Mouse (Mus musculus) bone marrow macrophage, adult 2 months (primary cell): ENCODE data around the gene Rab11fip4.

Experiments used
- CTCF ChIP-seq: IDR thresholded peaks from 2 replicates; pipeline ENCODE4 v1.5.1; 2012; ENCODE audit warnings: low read depth, mild to moderate bottlenecking, low read length, moderate library complexity
- POLR2A ChIP-seq: IDR thresholded peaks from 2 replicates; pipeline ENCODE4 v1.6.1; 2012; ENCODE audit warnings: mild to moderate bottlenecking, low read depth, low read length, borderline replicate concordance

GRCm38 (mm10) chr11:79715733-79716452 lies 124.9 kb downstream of the Rab11fip4 start:
- TF ChIP-seq CTCF (no peak), POLR2A (no peak)
